Mouse (Mus musculus) erythroblast, embryonic 14.5 days (primary cell): Measurements from ENCODE around the gene Sprr2a3.
"Not testable (repeated sequence)": the region's sequence is repeated elsewhere in the genome, so short reads cannot be mapped to it uniquely, and the experiment has no call there.

Source experiments
- GATA1 ChIP-seq: IDR thresholded peaks from 2 replicates; pipeline ENCODE4 v1.6.1; 2012; ENCODE audit warnings: low read length, inconsistent platforms, mixed read lengths
- TAL1 ChIP-seq: IDR thresholded peaks from 3 replicates; pipeline ENCODE4 v1.6.1; 2012; ENCODE audit warnings: low read length, inconsistent platforms, mixed read lengths

GRCm38 (mm10) chr3:92288489-92288888 is 3.3 kb downstream of the Sprr2a3 start:
- TF ChIP-seq TAL1, GATA1: not testable (repeated sequence)
